Mouse (Mus musculus) ES-E14 (cell line): ENCODE results near the gene Alkbh8.
"Not testable (repeated sequence)": the region's sequence is repeated elsewhere in the genome, so short reads cannot be mapped to it uniquely, and the experiment has no call there.

Source experiments
- CHD2 ChIP-seq: IDR thresholded peaks from 2 replicates; pipeline ENCODE4 v1.6.1; 2014; ENCODE audit warnings: mild to moderate bottlenecking, low read depth, low read length, inconsistent platforms
- HCFC1 ChIP-seq: IDR thresholded peaks from 2 replicates; pipeline ENCODE4 v1.6.1; 2012; ENCODE audit warnings: low read length, inconsistent platforms, borderline replicate concordance; ENCODE audit not compliant: insufficient read depth
- MAFK ChIP-seq: IDR thresholded peaks from 2 replicates; pipeline ENCODE4 v1.6.1; 2014; ENCODE audit warnings: mild to moderate bottlenecking, low read depth, low read length, inconsistent platforms; ENCODE audit not compliant: insufficient read depth
- ZNF384 ChIP-seq: IDR thresholded peaks from 2 replicates; pipeline ENCODE4 v1.6.1; 2012; ENCODE audit warnings: low read depth, low read length, inconsistent platforms

- TF ChIP-seq MAFK, ZNF384, CHD2, HCFC1: not testable (repeated sequence)
Observed at GRCm38 (mm10) chr9:3439555-3440300, 104.8 kb downstream of the Alkbh8 start.
